Mouse (Mus musculus) left cerebral cortex, postnatal 25 days (tissue): ENCODE data around the gene Hip1r. TPM values are rescaled to one million over a fixed set of nuclear protein-coding genes. Genes with fewer than 3 reads are reported as not detected.

Experiments
- DNase-seq, 2 experiments: peaks; one replicate each; pipeline ENCODE4 v3.0.0; 2022; ENCODE audit warnings: low spot score in 2 of 2, mixed read lengths in 1 of 2
- intact Hi-C: fragments of 180-260 bp; cut with DNase I; formaldehyde crosslinking; loops from one replicate; pipeline ENCODE4 v1.15.1; 2025
- total RNA-seq, 2 experiments: library from RNA; stranded (reverse); gene quantifications; 2 replicates each; pipeline ENCODE4 v1.2.3; 2021

Gene Hip1r
- total RNA-seq, 2 experiments from 2014 or later: 60.5 to 67.1 TPM

DNA sequence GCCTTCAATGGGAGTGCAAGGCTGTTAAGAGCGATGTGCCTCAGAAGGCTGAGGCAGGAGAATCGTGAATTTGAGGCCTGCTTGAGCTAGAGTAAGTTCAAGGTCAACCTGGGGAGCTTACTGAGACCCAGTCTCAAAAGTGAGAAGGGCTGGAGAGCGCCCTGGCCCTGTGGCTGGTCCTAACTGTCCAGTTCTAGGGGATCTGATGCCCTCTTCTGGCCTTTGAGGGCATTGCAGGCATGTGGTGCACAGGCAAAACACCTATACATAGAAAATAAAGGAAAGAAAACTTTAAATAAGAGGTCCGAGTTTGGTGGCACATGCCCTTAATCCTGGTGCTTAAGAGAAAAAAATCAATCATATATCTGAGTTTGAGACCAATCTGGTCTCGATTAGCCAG is 19.4 kb downstream of the Hip1r start:
- intact Hi-C loops: loop anchor here (1.0 to 2.0 kb wide), 3 partner anchors 20 to 168 kb away; partner anchors contain the start of gene Hip1r

DNA sequence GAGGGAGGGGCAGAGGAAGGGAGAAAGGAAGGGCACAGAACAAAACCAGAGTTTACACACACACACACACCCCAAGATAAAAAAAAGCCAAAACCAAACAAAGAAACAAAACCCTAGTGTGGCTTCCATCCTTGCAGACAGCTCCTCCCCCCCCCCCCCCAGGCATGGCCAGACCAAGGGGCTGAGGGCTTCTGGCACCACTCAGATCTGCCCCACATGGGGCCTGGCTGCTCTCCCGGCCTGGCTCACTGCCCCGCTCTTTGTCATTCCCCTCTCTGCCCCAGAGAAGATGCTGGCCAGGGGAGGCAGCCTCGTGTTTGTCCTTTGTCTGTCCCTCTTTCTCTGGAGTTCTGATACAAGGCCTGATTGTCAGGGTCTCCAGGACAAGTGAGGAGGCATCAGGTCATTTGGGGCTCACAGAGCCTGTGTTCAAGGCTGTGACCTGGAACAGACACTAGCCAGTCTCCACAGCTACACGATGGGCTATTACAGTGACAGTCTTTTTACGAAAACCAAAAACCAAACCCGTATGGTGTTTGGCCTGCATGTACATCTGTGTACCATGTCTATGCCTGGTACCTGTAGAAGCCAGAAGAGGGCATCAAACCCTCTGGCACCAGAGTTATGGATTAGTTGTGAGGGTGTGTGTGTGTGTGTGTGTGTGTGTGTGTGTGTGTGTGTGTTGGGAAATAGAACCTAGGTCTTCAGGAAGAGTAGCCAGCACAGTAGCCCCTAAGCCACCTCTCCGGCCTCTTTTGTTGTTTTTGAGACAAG is 20.0 kb downstream of the Hip1r start:
- intact Hi-C loops: loop anchor here (1.0 to 2.0 kb wide), 3 partner anchors 21 to 169 kb away; partner anchors contain the start of gene Hip1r
- DNase-seq: peak in 1 of 2 experiments; percentile 73

More for the DNA sequence above, 19.4 kb downstream of the Hip1r start:
- peak; percentile 85 to 88 for DNase-seq

DNA sequence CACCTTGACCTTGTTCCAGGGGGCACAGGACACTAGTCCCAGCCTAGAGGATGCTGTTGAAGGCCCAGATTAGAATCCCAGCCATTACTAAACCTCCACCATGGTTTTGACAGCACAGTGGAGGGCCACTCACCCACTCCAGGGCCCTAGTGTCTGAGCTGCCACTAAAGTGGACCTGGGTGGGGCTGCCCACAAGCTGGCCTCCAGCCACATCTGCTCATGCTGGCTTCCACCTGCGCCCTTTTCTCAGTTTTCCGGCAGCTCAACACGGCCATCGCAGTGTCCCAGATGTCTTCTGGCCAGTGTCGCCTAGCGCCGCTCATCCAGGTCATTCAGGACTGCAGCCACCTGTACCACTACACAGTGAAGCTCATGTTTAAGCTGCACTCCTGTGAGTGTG is 21.0 kb downstream of the Hip1r start:
- DNase-seq: no peak
- intact Hi-C loops: no loop called here

DNA sequence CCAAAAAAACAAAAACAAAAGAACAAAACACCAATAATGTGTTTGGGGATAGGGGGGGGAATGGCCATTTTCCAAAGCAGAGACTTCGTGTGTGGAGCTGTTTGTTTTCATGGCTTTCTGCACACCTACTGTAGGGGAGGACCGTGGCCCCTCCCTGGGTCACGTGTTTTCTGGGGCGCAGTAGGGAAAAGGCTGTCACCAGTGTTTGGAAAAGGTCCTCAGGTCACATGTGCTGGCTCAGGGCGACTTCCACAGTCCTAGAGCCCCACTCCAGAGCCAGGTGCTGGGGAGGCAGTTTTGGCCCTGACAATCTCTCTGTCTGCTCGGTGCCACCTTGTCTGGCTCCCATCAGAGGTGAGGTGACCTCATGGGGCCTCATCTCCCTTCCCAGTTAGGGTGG is 22.0 kb downstream of the Hip1r start:
- intact Hi-C loops: no loop called here
- DNase-seq: no peak

DNA sequence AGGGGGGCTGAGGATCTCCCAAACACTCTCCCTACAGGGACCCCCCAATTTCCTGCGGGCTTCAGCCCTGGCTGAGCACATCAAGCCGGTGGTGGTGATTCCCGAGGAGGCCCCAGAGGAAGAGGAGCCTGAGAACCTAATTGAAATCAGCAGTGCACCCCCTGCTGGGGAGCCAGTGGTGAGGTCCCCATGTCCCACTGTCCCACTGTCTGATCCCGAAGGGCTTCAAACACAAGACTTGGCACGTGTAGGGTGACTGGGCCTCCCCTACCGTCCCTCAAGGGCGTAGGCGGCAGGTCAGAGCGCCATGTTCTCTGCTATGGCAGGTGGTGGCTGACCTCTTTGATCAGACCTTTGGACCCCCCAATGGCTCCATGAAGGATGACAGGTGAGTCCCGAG is 22.8 kb downstream of the Hip1r start:
- DNase-seq: no peak
- intact Hi-C loops: no loop called here

DNA sequence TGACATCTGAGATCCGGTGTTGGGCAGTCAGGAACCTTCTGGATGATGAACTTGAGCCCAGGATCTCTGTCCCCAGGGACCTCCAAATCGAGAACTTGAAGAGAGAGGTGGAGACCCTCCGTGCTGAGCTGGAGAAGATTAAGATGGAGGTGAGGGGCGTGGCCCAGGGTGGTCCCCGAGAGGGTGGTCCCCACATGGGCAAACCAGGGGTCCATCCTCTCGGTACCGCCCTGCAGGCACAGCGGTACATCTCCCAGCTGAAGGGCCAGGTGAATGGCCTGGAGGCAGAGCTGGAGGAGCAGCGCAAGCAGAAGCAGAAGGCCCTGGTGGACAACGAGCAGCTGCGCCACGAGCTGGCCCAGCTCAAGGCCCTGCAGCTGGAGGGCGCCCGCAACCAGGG is 23.3 kb downstream of the Hip1r start:
- intact Hi-C loops: no loop called here
- DNase-seq: no peak

DNA sequence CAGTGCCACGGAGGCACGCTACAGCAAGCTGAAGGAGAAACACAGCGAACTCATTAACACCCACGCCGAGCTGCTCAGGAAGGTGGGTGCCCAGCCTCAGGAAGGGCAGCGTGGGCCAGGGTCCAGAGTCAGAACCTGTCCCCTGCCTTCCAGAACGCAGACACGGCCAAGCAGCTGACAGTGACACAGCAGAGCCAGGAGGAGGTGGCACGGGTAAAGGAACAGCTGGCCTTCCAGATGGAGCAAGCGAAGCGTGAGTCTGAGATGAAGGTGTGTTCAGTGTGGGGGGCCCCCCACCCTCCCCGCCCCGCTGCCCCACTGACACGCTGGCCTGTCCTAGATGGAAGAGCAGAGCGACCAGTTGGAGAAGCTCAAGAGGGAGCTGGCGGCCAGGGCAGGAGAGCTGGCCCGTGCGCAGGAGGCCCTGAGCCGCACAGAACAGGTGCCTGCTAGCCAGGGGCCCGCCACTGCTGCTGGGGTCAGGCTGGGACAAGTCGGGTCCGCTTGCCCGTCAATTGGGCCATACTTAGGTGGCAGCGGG is 23.9 kb downstream of the Hip1r start:
- intact Hi-C loops: no loop called here

DNA sequence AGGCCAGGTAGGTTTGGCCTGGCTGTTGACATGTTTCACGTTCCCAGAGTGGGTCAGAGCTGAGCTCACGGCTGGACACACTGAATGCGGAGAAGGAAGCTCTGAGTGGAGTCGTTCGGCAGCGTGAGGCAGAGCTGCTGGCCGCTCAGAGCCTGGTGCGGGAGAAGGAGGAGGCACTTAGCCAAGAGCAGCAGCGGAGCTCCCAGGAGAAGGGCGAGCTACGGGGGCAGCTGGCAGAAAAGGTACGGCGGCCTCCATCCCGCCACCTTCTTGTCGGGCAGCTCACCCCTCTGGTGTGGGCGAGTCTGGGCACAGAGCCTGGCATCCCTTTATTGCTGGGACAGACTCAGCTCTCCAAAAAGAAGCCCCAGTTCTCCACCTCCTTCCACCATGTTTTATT is 24.4 kb downstream of the Hip1r start:
- peak in 1 of 2 experiments; percentile 79 for DNase-seq
- intact Hi-C loops: no loop called here

More for the DNA sequence above, 23.9 kb downstream of the Hip1r start:
- peak in 1 of 2 experiments; percentile 54 for DNase-seq

DNA sequence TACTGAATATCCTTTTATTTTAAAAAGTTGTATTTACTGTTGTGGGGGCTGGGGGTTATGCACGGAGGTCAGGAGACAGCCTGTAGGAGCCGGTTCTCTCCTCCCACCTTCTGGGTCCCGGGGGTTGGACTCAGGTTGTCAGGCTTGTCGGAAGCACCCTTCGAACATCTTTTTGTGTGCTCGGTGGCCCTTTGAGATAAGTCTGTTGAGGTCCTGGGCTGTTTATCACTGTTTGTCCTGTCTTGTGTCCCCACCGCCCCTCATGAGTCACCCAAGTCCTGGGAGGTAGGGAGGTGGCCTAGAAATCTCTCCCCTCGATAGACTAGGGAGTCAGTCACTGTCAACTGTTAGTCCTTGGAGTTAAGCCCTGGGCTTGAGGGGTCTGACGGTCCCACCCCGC is 24.9 kb downstream of the Hip1r start:
- intact Hi-C loops: no loop called here
- DNase-seq: no peak

DNA sequence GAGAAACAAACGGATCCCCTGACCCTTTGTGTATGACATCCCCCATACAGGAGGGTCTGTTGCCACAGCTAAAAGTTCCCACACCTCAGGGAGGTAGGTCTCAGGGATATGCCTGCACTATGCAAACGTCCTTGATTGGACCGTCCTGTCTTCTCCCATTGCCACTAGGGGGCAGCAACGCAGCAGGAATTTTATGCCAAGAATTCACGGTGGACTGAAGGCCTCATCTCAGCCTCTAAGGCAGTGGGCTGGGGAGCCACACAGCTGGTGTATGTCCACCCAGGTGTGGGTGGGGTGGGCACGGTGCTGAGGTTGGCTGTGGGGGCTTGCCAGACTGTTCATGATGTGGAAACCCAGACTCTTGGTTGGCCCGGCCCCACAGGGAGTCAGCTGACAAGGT is 27.4 kb downstream of the Hip1r start:
- intact Hi-C loops: loop anchor here (1.0 to 2.0 kb wide), 2 partner anchors 30 to 84 kb away; no protein-coding TSS in a partner anchor
- DNase-seq: peak; percentile 93

DNA sequence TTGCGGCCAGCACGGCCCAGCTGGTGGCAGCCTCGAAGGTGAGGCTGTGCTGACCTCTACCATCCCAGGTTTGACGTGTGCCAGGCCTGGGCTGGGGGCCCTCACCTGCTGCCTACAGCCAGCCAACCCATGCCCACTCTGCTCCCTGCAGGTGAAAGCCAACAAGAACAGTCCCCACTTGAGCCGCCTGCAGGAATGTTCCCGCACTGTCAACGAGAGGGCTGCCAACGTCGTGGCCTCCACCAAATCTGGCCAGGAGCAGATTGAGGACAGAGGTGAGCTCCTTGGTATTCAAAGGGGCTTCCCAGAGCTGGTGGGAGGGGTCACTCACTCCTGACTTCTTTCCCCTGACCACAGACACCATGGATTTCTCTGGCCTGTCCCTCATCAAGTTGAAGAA is 27.8 kb downstream of the Hip1r start:
- no peak for DNase-seq
- intact Hi-C loops: loop anchor here (2.0 kb wide), 1 partner anchor 30 kb away; no protein-coding TSS in a partner anchor

DNA sequence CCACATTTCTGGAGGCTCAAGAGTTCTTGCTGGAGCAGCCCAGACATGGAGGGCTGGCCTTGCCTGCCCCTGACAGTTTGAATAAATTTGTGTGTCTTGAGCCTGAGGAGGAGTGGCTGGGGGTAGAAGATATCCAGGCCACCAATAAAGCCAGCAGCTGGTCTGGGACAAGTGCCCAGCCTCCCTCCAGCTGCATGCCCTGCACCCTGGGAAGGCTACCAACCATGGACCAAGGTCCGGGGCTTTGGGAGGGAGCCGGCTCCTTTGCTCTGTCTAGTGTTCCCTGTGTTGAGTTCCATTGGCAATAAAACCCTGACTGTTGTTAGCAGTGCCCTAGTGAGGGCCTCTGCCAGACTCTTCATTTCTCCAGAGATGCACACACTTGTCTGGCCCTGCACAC is 29.4 kb downstream of the Hip1r start:
- DNase-seq: peak in 1 of 2 experiments; percentile 67
- intact Hi-C loops: no loop called here

DNA sequence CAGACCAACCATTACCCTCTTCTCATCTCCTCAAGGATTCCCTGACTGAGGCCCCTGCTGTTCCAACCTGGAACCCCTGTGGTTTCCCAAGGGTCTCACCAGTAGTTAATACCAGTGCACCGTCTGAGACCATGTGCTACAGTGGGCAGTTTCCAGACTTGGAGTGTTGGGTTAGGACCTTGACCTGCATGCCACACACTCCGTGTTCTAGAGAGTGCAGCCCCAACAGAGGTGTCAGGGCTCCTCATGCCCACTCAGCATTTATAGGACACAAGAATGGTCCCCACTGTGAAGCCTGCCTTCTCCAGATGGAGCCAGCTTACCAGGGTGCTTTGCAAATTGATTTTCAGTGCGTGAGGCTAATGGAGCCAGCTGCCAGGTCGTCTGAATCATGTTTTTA is 29.9 kb downstream of the Hip1r start:
- DNase-seq: no peak
- intact Hi-C loops: no loop called here

DNA sequence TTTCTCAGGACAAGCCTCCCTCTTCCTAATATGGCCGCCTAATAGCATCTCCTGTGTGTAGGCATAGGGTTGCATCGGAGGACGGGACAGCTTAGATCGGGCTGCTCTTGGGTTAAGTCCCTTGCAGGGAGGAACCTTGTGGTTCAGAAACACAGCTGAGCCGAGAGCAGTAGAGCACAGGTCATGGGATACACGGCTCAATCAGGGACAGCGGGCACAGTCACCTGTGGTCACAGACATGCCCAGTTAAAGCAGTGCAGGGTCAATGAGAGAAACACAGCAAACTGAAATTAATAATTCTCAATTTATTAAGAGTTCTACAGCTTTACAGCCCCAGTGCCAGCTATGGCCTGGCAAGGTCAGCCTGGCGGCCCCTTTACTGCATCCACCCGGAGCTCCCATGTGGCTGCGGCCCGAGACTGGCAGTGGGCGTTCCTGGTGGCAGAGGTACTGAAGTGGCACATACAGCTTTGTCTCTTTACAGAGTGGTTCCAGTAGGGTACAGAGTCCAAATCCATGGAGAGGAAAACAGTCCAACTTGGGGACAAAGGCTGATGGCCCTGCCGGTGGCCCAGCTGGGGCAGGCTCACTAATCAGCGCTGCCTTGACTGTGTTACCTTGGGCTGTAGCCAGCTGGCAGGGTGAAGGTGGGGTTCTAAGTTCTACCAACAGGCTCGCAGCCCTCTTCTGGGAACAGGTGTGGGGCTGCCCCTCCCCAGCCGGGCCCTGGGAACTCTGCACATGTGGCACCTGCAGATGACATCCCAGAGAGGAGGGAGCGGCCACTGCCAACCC is 31.1 kb downstream of the Hip1r start:
- no peak for DNase-seq
- intact Hi-C loops: no loop called here

DNA sequence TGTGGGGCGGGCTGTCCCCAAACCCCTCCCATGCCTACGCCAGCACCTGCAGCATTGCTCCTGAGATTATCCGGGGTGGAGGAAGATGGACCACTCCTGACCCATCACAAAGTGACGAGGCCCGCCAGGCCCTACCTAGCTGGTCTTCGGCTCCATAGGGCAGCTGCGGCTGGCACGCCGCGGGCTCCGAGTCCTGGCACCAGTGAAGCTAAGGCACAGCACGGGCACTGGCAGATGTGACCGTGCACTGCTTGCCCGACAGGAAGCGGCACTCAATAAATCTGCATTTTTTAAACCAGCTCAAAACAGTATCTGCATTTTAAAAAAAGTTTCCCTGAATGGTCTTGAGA is 31.7 kb downstream of the Hip1r start:
- no peak for DNase-seq
- intact Hi-C loops: no loop called here

DNA sequence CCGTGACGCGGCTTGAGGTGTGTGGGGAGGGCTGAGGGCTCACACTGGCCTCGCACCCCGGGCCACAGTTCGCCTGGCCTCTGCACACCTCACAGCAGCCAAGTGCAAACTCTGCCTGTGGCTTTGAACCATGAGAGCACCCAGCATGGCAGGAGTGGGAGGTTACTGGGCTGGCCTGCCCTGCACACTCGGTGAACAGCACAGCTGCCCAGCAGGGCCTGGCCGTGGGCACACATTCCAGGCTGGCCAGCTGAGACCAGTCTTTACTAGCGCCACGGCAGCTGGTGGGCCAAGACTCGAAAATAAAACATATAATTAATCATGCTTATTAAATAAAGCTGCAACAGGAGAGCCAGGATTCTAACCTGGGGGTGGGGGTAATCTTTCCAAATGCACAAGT is 32.2 kb downstream of the Hip1r start:
- DNase-seq: no peak
- intact Hi-C loops: no loop called here

DNA sequence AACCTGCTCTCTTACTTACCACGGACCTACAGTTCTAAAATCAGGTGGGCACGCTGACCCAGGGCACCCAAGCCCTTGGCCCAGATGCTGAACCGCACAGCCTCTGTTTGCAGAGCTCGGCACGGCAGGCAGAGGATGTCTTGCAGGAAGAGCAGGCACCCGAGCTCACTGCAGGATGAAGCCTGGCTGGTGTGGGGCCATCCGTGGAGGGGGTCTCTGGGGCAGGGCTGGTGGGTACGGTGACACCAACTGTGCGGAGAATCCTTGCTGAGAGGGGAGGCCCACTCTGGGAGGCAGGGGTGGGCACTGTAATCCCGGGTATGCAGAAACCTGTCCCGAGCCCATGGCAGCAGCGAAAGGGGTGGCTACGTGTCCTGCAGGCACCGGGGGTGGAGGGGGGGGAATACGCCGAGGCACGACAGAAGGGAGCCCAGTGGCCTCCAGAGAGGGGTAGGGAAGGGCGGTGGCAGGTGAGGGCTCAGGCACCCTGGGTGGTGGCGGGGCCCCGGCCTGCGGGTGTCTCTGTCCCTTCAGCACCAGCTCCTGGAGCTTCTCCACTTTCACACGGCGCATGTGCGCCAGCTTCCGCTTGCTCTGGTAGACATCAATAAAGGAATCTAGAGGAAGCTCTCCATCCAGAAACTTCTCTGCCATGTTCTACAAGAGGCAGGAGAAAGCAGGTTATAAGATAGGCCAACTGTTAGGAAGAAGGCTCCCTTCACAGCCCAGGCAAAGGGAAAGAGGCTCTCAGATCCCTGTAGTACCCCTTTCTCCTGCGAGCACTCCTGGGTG is 32.9 kb downstream of the Hip1r start:
- intact Hi-C loops: no loop called here
- DNase-seq: no peak

DNA sequence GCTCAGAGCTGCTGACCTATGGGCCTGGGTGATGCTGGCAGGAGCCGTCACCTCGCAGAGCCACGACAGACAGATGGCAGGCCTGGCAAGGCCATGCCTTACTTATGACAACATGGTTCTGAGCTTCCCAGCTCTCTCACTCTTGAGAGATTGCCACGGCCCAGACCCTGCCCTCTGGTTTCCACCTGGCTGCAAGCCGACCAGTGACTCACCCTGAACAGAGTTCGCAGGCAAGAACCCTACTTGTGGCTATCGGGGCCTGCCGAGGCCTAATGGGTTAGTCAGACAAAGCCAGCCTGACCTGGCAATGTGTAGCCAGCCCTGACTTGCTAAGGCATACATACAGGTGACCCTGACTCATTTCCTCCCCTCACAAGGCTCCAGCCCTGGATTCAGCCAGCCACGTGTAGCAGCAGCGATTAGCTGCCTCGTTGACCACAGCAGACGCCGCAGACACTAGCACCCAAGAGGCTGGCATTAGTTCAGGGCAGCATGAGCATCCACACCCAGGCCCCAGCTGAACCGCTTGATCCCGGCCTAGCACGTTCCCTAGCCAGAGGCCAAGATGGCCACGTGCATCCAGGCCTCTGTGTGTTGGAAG is 33.6 kb downstream of the Hip1r start:
- intact Hi-C loops: no loop called here
- no peak for DNase-seq

DNA sequence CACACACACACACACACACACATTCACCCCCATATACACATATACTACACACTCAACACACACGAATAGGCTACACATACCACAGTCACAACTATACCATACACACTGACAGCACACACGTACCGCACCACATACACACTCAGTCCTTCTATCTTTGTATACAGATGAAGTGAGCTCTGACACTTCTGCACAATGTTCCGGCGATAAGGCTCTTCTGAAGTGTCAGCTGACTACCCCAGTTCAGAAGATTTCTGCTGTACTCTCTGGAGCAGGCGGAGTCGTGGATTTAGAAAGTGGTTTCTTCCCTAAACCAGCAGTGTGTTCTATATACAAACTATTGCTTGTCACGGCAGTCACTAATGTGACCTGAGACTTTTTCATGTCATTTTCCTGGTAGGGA is 36.6 kb downstream of the Hip1r start:
- intact Hi-C loops: no loop called here
- no peak for DNase-seq
